In genomic region chr13:114759886-114760285, GRCm38 (mm10) we compare ENCODE assay signal across 21 mouse cellular contexts. TPM values are rescaled to one million over a fixed set of nuclear protein-coding genes. Genes with fewer than 3 reads are reported as not detected.
A peak's percentile ranks its signal among the peaks of the same experiment; 100 is the strongest.
DNase-seq lines count a peak whose midpoint lies in the region; TF ChIP-seq lines count a peak whose summit lies in the region.
"Had no signal": no experiment of that assay in that cellular context is flagged by ENCODE, and none has a peak within 500 bp of the region (broad histone marks: within the 10 kb centered on the region; RNA-seq: fewer than 3 reads in every experiment).

No protein-coding gene starts in this region.

- no peak for TF ChIP-seq CTCF in gastrocnemius, adult 2 months (IDR thresholded peaks at IDR 0.05)

- H3K4me3 ChIP-seq in gastrocnemius, adult 2 months: no peak overlapping the region
- H3K4me3 ChIP-seq: embryonic facial prominence, embryonic 13.5 days; embryonic facial prominence, embryonic 15.5 days; erythroblast, embryonic 14.5 days; forebrain, embryonic 10.5 days; forebrain, embryonic 12.5 days had no signal

- DNase-seq in gastrocnemius, adult 2 months: no peak
- DNase-seq in gastrocnemius, postnatal 36 days: no peak
- DNase-seq in heart, adult 11 months: peak; percentile 74
- DNase-seq in heart, postnatal 14 days: no peak
- peak; percentile 62 for DNase-seq in skeletal muscle tissue, adult 2 months (ENCODE audit: low read depth, low spot score)
- DNase-seq in right cerebral cortex, postnatal 36 days (ENCODE audit: low spot score in 2 of 2): no peak
- DNase-seq: adrenal gland, adult 2 months; adrenal gland, postnatal 10 days; adrenal gland, postnatal 25 days; cerebellum, adult 11 months; cerebellum, adult 18-20 months; cerebellum, adult 8-10 months; cerebellum, adult 9-11 months; cerebellum, postnatal 14 days; cerebellum, postnatal 36 days; embryo, embryonic 11 days had no signal

- peak overlapping the region; percentile 67; the same call in 1 of the 2 replicates for H3K27ac ChIP-seq in gastrocnemius, adult 2 months
- H3K27ac ChIP-seq: embryonic facial prominence, embryonic 13.5 days; embryonic facial prominence, embryonic 15.5 days; forebrain, embryonic 10.5 days; forebrain, embryonic 12.5 days had no signal

- intact Hi-C loops in gastrocnemius, adult 2 months (cut with DNase I): no loop called here
- intact Hi-C loops in gastrocnemius, postnatal 36 days (cut with DNase I): no loop called here
- intact Hi-C loops in heart, postnatal 14 days (cut with DNase I): loop anchor here (5.0 to 10.0 kb wide), 3 partner anchors 295 to 885 kb away; no protein-coding TSS in a partner anchor

RNA-seq across cellular contexts. Expression of gene Mocs2, which starts 58.1 kb away (rescaled TPM):
- 10 to 100 TPM; 45.7 to 51.6 TPM for total RNA-seq in gastrocnemius, adult 2 months (2021)
- 10 to 100 TPM; 48.4 to 55.3 TPM for total RNA-seq in gastrocnemius, postnatal 36 days (2021)
- total RNA-seq in heart, postnatal 14 days (2021): 10 to 100 TPM; 52.5 to 54.7 TPM

Comparison
In these comparisons a context has a peak if more than half of its experiments do, and no peak if none do; other contexts are left out.
1. DNase-seq: peak in heart, adult 11 months (single experiment) and skeletal muscle tissue, adult 2 months (single experiment); none in gastrocnemius, adult 2 months (single experiment), gastrocnemius, postnatal 36 days (0 of 2), heart, postnatal 14 days (0 of 2) and right cerebral cortex, postnatal 36 days (0 of 2).